ENCODE assay signal across 21 mouse cellular contexts in genomic region chr3:58319463-58319862, GRCm38 (mm10).
"Had no signal": no experiment of that assay in that cellular context is flagged by ENCODE, and none has a peak within 500 bp of the region (broad histone marks: within the 10 kb centered on the region; RNA-seq: fewer than 3 reads in every experiment).

No protein-coding gene starts in this region.

- H3K27ac ChIP-seq: heart, embryonic 13.5 days; heart, embryonic 15.5 days; hindbrain, embryonic 13.5 days; hindbrain, embryonic 15.5 days; hindbrain, postnatal 0 days; kidney, embryonic 15.5 days; left cerebral cortex, adult 2 months; limb, embryonic 10.5 days; limb, embryonic 12.5 days; liver, embryonic 13.5 days had no signal

- H3K4me2 ChIP-seq: heart, embryonic 11.5 days; heart, embryonic 13.5 days; heart, embryonic 15.5 days; hindbrain, embryonic 13.5 days; hindbrain, embryonic 15.5 days; kidney, embryonic 15.5 days; limb, embryonic 12.5 days; liver, embryonic 11.5 days; liver, embryonic 13.5 days had no signal

- H3K9ac ChIP-seq: forebrain, postnatal 0 days; heart, embryonic 13.5 days; heart, embryonic 15.5 days; hindbrain, embryonic 13.5 days; hindbrain, embryonic 15.5 days; kidney, embryonic 15.5 days; limb, embryonic 12.5 days; liver, embryonic 13.5 days had no signal

- H3K36me3 ChIP-seq: heart, embryonic 13.5 days; heart, embryonic 15.5 days; hindbrain, embryonic 13.5 days; hindbrain, embryonic 15.5 days; kidney, embryonic 15.5 days; limb, embryonic 10.5 days; limb, embryonic 12.5 days; liver, embryonic 13.5 days had no signal

- H3K27me3 ChIP-seq: heart, embryonic 13.5 days; heart, embryonic 15.5 days; hindbrain, embryonic 13.5 days; hindbrain, embryonic 15.5 days; kidney, embryonic 15.5 days; limb, embryonic 12.5 days; liver, embryonic 13.5 days had no signal

- H3K9me3 ChIP-seq: heart, embryonic 13.5 days; heart, embryonic 15.5 days; hindbrain, embryonic 13.5 days; hindbrain, embryonic 15.5 days; kidney, embryonic 15.5 days; limb, embryonic 10.5 days; limb, embryonic 12.5 days; liver, embryonic 13.5 days had no signal

- DNase-seq: forebrain, postnatal 0 days; gastrocnemius, postnatal 14 days; gastrocnemius, postnatal 36 days; heart, adult 18-20 months; heart, postnatal 14 days; heart, postnatal 36 days; layer of hippocampus, adult 9-11 months; liver; liver, embryonic 13.5 days had no signal

- H3K4me3 ChIP-seq: heart, embryonic 13.5 days; heart, embryonic 15.5 days; hindbrain, embryonic 13.5 days; hindbrain, embryonic 15.5 days; kidney, embryonic 15.5 days; left cerebral cortex, adult 2 months; limb, embryonic 10.5 days; limb, embryonic 12.5 days; liver, embryonic 13.5 days had no signal

- H3K4me1 ChIP-seq: hindbrain, embryonic 13.5 days; hindbrain, embryonic 15.5 days; kidney, embryonic 15.5 days; liver, embryonic 13.5 days had no signal

- ATAC-seq: forebrain, postnatal 0 days; hindbrain, postnatal 0 days; intestine, embryonic 16.5 days had no signal
